Mouse (Mus musculus) limb, embryonic 15.5 days (tissue): ENCODE measurements around the gene Rftn1. TPM values are rescaled to one million over a fixed set of nuclear protein-coding genes. Genes with fewer than 3 reads are reported as not detected.

ENCODE experiments used
- ATAC-seq: fragments of 200-750 bp; cut with Nextera tagmentation; 2 replicates; pipeline ENCODE4 v1.8.0; 2017; ENCODE audit warnings: low read depth, moderate TSS enrichment; ENCODE audit not compliant: insufficient number of reproducible peaks, low FRiP score, low TSS enrichment
- H3K27ac ChIP-seq: fragments of 300-500 bp; sonication (generic); 2 replicates; pipeline ENCODE4 v1.5.1; 2015; ENCODE audit warnings: moderate library complexity, mild to moderate bottlenecking, inconsistent platforms
- H3K27me3 ChIP-seq: fragments of 300-500 bp; sonication (generic); 2 replicates; pipeline ENCODE4 v1.6.1; 2015; ENCODE audit warnings: inconsistent platforms
- H3K36me3 ChIP-seq: fragments of 300-500 bp; sonication (generic); 2 replicates; pipeline ENCODE4 v1.6.1; 2015; ENCODE audit warnings: inconsistent platforms
- H3K4me1 ChIP-seq: fragments of 300-500 bp; sonication (generic); 2 replicates; pipeline ENCODE4 v1.6.1; 2015; ENCODE audit warnings: inconsistent platforms
- H3K4me2 ChIP-seq: fragments of 300-500 bp; sonication (generic); 2 replicates; pipeline ENCODE4 v1.6.1; 2015; ENCODE audit warnings: mild to moderate bottlenecking, inconsistent platforms
- H3K4me3 ChIP-seq: fragments of 300-500 bp; sonication (generic); 2 replicates; pipeline ENCODE4 v1.5.1; 2015; ENCODE audit warnings: mild to moderate bottlenecking, inconsistent platforms
- H3K9ac ChIP-seq: fragments of 300-500 bp; sonication (generic); 2 replicates; pipeline ENCODE4 v1.6.1; 2015; ENCODE audit warnings: inconsistent platforms
- H3K9me3 ChIP-seq: fragments of 300-500 bp; sonication (generic); 2 replicates; pipeline ENCODE4 v1.6.1; 2016; ENCODE audit warnings: inconsistent platforms
- WGBS: fragments of 180-500 bp; shearing (Covaris S2); methylation state at CpG from one replicate; pipeline ENCODE4 v1.1.7; 2015; 5-methylcytosine and 5-hydroxymethylcytosine counted together
- polyA plus RNA-seq: library from polyadenylated mRNA; unstranded; fragments of >200 nt; fragmentation: Nextera tagmentation; extraction: Ambion mirVana; gene quantifications from 2 replicates; pipeline ENCODE4 v1.2.1, GENCODE M21; 2015

Rftn1 gene
- 17.4 and 18.0 TPM in 2 replicates for polyA plus RNA-seq

DNA sequence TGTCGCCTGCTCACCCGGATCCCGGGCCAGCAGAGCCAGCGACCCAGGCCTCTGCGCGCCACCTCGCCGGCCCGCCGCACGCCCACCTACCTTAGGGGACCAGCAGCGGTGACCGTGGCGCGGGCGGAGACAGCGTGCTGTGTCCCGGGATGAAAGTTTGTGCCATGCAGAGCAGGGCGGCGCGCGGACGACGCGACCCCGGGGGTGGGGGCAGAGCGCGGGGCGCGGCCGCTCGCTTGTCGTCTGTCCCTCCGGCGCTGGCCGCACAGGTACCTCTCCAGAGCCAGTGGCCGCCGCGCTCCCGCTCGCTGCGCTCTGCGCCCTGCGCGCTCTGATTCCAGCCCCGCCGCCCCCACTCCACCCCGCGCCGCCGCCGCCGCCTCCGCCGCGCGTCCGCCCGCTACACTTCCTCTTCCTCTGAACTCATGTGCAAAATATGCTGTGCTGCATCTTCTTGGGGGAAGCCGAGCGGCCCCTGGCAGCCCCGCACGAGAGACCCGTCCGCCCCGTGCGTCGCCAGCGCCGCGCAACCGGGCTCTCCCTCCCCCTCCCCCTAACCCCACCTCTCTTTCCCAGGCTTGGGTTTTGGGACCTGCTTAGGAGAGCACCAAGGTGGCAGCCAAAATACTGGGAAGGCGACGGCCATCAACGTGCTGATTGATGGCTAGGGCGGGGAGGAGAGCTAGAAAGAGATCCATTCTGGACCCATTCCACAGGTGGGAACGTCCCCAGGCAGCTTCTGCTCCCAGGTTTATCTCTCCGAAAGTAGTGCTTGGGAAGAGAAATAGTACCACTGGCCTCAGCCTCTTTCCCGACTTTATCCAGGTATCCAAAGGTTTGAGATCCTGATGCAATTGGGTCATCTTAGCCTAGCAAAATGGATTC is at the start of gene Rftn1:
Gene Rftn1, minus strand, starts transcription at position 544 of the 885 bp plus-strand sequence.
- 0 out of 2 replicates have a peak, but pooled peaks have one; percentile 50 for ATAC-seq
- H3K4me1 ChIP-seq = peaks cover 19% of the 10 kb centered on the region
- no peaks in the 10 kb centered on the region for H3K9me3 ChIP-seq
- H3K9ac ChIP-seq = peak within 1 kb of the TSS; percentile 61
- WGBS = under 1% methylated on average over 76 of the region's 79 CpGs
- peaks cover 27% of the 10 kb centered on the region for H3K27me3 ChIP-seq
- H3K27ac ChIP-seq = 0 out of 2 replicates have a peak within 1 kb of the TSS, but pooled peaks have one; percentile 33
- peak within 1 kb of the TSS; percentile 96 for H3K4me2 ChIP-seq
- H3K36me3 ChIP-seq = no peaks in the 10 kb centered on the region
- peak within 1 kb of the TSS; percentile 70 for H3K4me3 ChIP-seq

DNA sequence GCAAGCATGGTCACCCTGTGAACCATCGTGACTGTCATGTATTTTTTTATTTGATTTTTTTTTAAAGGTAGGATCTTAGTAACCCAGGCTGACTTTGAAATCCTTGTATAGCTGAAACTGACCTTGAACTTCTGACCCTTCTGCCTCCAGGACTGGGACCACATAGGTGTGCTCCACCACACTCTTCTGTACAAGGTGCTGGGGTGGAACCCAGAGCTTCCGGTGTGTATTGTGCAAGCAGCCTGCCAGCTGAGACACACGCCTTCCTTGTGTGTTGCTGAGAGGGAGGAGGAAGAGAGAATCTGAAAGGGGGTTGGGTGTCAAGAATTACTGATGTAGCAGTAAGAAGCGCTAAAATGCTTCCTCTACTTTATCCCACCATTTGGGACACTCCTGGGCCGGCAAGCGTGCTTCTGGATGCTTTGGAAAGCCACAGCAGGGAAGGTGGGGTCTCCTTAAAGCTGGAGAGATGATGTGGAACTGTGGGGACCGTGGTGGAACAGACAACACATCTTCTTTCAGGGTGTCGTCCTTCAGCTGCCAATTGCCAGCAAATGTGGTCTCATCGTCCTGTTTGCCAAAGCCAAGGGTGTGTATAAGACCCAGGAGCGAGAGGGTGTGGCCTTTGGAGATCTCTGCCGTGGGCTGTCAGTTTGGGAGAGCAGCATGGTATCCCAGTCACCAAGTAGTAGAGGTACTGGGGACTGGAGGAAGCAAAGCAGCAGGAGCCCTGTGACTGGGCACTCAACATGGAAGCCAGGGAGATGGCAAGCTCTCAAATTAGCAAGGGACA is 47.5 kb upstream of the Rftn1 start:
- no peak overlapping the region for H3K4me3 ChIP-seq
- no peak overlapping the region for H3K9ac ChIP-seq
- H3K27ac ChIP-seq = no peak overlapping the region
- H3K36me3 ChIP-seq = no peaks in the 10 kb centered on the region
- no peaks in the 10 kb centered on the region for H3K9me3 ChIP-seq
- no peak overlapping the region for H3K4me2 ChIP-seq
- peaks cover 7% of the 10 kb centered on the region for H3K4me1 ChIP-seq
- WGBS = 64% methylated on average over 11 of the region's 11 CpGs
- ATAC-seq = no peak; the same call in 1 of the 2 replicates
- H3K27me3 ChIP-seq = peaks cover 8% of the 10 kb centered on the region; the same call in 1 of the 2 replicates

DNA sequence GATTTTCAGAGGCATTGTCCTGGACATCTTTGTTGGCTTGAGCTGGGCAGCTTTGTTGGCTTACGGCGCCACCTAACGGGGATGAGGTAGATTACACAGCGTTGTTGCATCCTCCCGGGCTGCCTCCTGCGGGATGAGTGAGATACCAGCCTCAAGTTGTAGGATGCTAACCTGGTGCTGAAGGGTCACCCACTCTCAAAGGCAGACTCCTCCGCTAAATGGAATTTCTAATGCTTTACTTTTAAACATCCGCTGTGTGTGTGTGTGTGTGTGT is 46.9 kb upstream of the Rftn1 start:
- WGBS = 5% methylated on average over 8 of the region's 8 CpGs
- no peak overlapping the region for H3K4me2 ChIP-seq

DNA sequence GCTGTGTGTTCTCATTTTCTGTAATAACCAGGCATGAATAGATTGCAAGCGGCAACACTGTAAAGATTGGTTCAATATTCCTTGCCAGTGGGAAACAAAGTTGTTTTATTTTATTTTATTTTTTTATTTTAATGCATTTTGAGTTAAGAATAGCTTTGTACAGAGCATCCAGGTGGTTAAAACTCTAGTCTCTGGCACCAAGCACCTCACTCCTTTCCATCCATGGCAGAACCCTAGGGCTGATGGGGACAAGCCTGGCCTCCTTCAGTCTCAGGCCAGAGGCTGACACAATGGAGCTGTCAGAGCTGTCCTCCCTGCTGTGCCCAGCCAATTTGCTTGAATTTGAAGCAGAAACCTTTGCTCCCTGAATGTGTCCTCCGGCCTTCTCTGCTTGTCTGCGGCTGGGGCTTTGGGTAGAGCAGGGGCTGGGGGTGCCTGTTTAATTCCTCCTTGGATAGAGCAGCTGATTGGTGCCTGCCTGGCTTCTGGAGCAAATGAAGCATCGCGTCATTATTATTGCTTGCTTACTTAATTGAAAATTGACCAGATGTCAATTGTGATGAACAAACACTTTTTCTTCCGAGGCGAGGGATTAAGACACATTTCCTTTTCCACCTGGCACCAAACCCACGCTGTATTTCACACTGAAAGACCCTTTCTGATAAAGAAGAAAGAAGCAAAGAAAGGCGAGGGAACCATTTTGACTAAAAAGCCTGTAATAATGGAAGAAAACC is 46.4 kb upstream of the Rftn1 start:
- no peak overlapping the region for H3K4me2 ChIP-seq
- no peak for ATAC-seq
- no peak overlapping the region for H3K4me3 ChIP-seq
- 39% methylated on average over 9 of the region's 9 CpGs for WGBS
- peaks cover 7% of the 10 kb centered on the region for H3K4me1 ChIP-seq
- no peak overlapping the region for H3K27ac ChIP-seq
- H3K36me3 ChIP-seq = no peaks in the 10 kb centered on the region
- no peak overlapping the region for H3K9ac ChIP-seq
- H3K9me3 ChIP-seq = no peaks in the 10 kb centered on the region
- peaks cover 8% of the 10 kb centered on the region; the same call in 1 of the 2 replicates for H3K27me3 ChIP-seq

More for the DNA sequence above, 46.9 kb upstream of the Rftn1 start:
- no peak for ATAC-seq
- no peak overlapping the region for H3K27ac ChIP-seq
- H3K36me3 ChIP-seq = no peaks in the 10 kb centered on the region
- H3K27me3 ChIP-seq = peaks cover 8% of the 10 kb centered on the region; the same call in 1 of the 2 replicates
- H3K9me3 ChIP-seq = no peaks in the 10 kb centered on the region
- no peak overlapping the region for H3K4me3 ChIP-seq
- peaks cover 7% of the 10 kb centered on the region for H3K4me1 ChIP-seq
- H3K9ac ChIP-seq = no peak overlapping the region

DNA sequence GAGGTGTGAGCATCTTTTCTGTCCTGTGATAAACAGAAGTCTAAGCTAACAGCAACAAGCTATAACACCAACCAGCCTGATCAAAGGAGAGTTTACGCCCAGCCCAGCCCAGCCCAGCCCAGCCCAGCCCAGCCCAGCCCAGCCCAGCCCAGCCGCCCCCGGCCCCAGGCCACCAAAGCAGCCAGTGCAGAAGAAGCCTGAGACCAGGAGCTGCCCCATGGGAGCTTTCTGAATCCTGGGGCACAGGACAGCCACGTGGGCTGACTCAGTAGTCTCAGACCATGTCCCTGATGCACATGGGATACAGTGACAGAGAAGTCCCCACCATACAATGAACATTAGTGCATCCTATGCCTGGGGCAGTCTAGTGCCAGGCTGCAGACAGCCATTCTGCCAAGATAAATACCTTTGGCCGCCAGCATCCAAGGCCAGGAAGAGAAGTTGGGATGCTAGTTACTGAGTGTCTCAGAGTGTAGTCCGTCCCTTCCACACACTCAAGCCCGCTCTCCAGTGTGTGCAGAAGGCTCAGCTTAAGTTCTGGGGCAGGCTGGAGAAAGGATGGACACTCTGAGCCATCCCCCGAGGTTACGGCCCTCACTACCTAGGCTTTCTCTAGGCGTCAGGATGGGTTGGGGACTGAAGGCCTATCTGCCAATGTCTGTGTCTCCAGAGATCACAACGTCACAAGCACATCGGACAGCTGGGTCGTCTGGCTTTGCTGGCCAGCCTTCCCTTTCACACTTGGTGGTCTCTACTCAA is 45.6 kb upstream of the Rftn1 start:
- no peak overlapping the region for H3K9ac ChIP-seq
- H3K9me3 ChIP-seq = no peaks in the 10 kb centered on the region
- no peak overlapping the region for H3K4me3 ChIP-seq
- H3K4me1 ChIP-seq = peaks cover 7% of the 10 kb centered on the region
- H3K4me2 ChIP-seq = no peak overlapping the region
- WGBS = 56% methylated on average over 13 of the region's 13 CpGs
- no peak overlapping the region for H3K27ac ChIP-seq
- peaks cover 8% of the 10 kb centered on the region; the same call in 1 of the 2 replicates for H3K27me3 ChIP-seq
- ATAC-seq = no peak
- H3K36me3 ChIP-seq = no peaks in the 10 kb centered on the region

DNA sequence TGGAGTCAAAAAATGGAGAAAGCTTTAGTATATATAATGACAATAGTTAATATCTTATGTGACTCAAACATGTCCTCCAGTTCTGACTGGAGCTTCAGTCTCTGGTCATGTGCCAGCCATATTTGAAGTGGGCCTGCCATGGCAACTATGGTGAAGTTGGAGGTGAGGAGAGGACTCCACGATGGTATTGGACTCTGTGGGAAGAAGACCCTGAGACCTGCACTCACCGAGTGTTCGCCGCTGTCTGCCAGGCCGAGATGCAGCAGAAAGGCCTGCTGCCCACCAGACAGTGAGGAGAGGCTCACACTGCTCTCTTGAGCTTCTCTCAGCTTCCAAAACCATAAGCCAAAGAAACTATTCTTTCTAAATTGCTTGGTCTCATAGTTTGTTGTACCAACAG is 43.5 kb upstream of the Rftn1 start:
- no peak overlapping the region for H3K4me3 ChIP-seq
- WGBS = 89% methylated on average over 5 of the region's 5 CpGs
- no peak overlapping the region for H3K9ac ChIP-seq
- no peaks in the 10 kb centered on the region for H3K36me3 ChIP-seq
- H3K27me3 ChIP-seq = peaks cover 8% of the 10 kb centered on the region; the same call in 1 of the 2 replicates
- no peak for ATAC-seq
- peaks cover 12% of the 10 kb centered on the region for H3K4me1 ChIP-seq
- no peak overlapping the region for H3K27ac ChIP-seq
- no peaks in the 10 kb centered on the region for H3K9me3 ChIP-seq
- H3K4me2 ChIP-seq = no peak overlapping the region

DNA sequence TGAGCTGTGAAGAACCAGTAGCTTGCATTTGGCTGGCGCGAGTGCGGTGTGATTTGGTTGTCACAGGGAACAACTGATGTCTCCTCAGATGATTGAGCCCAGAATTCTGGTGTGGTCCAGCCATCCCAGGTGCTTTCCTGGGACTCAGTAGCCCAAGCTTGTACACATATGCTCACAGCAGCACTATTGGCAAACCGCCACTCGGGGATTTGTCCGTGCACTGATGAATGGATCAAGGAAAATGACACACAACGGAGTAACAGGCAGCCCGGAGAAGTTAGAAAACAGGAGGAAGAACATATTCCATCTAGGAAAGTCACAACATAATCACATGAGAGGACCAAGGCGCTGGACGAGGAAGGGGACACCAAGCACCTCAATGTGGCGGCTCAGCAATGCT is 42.3 kb upstream of the Rftn1 start:
- H3K27ac ChIP-seq = no peak overlapping the region
- 91% methylated on average over 11 of the region's 11 CpGs for WGBS
- H3K27me3 ChIP-seq = 0 out of 2 replicates have a peak, but pooled peaks cover under 1% of the 10 kb centered on the region
- ATAC-seq = no peak
- no peak overlapping the region for H3K4me3 ChIP-seq
- H3K4me2 ChIP-seq = no peak overlapping the region
- no peak overlapping the region for H3K9ac ChIP-seq
- H3K36me3 ChIP-seq = no peaks in the 10 kb centered on the region
- peaks cover 12% of the 10 kb centered on the region for H3K4me1 ChIP-seq
- H3K9me3 ChIP-seq = no peaks in the 10 kb centered on the region

DNA sequence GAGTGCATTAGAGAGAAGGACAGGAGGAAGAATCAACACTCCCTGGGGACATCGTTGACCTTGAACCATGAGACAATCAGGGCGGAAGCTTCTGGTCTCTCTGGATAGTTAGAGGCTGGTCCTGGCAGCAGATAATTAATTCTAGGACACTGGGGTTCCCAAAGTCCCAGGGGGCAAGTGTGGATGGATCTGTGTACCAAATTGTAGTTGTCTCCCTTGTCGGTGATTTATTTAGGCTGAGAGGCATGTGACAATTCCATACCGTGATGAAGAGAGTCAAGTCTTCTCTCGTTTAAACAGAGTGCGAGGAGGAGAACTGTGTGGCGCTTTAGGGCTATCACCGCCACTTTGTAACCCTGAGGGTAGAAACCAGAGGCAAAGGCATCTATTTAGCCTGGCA is 40.7 kb upstream of the Rftn1 start:
- 88% methylated on average over 8 of the region's 8 CpGs for WGBS
- Histone ChIP-seq H3K4me2 (no peak overlapping the region), H3K4me3 (no peak overlapping the region), H3K9me3 (no peaks in the 10 kb centered on the region), H3K27ac (no peak overlapping the region), H3K27me3 (no peaks in the 10 kb centered on the region), H3K36me3 (no peaks in the 10 kb centered on the region), H3K9ac (no peak overlapping the region), H3K4me1 (peaks cover 9% of the 10 kb centered on the region)
- no peak for ATAC-seq

DNA sequence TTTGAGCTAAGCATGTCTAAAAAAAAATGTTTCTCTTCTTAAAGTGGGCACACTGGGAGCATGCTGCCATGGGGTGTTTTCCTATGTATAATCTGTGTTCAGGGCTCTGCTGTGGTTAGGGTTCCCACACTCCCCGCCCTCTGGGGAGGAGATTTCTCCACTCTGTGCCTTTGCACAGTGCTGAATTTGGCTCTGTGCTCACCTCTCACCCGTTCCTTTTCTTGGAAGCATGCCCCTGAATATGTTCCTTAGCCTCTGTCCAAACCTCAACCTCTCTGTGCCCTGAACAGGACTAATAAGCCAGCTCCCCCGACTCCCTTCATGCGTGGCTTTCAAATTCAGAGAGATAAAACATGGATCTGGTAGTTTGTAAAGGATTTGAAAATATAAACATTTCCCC is 39.1 kb upstream of the Rftn1 start:
- 65% methylated on average over 4 of the region's 4 CpGs for WGBS
- Histone ChIP-seq H3K4me1 (peaks cover 6% of the 10 kb centered on the region; the same call in 1 of the 2 replicates), H3K27me3 (no peaks in the 10 kb centered on the region), H3K4me2 (no peak overlapping the region), H3K9ac (no peak overlapping the region), H3K27ac (no peak overlapping the region), H3K36me3 (no peaks in the 10 kb centered on the region), H3K9me3 (no peaks in the 10 kb centered on the region), H3K4me3 (no peak overlapping the region)
- no peak for ATAC-seq

DNA sequence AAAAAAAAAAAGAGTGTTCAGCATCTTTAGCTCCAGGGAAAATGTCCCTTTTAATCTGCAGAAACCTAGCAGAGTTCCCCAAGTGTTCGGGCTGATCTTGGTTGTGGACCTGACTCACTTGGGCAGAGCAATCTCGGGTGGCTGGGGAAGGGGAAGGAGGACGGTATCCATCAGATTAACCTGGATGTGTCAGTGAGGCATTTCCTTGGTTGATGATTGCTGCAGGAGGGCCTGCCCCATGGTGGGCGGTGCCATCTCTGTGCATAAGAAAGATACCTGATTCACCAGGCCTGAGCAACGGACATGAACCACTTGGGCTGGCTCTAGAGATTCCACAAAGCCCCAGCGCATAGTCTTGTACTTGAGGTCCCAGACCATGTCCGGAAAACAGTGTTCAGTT is 36.9 kb upstream of the Rftn1 start:
- Histone ChIP-seq H3K4me2 (no peak overlapping the region), H3K9ac (no peak overlapping the region), H3K4me1 (peaks cover 6% of the 10 kb centered on the region; the same call in 1 of the 2 replicates), H3K27ac (no peak overlapping the region), H3K27me3 (no peaks in the 10 kb centered on the region), H3K9me3 (no peaks in the 10 kb centered on the region), H3K4me3 (no peak overlapping the region), H3K36me3 (no peaks in the 10 kb centered on the region)
- WGBS = 68% methylated on average over 7 of the region's 7 CpGs
- ATAC-seq = no peak

DNA sequence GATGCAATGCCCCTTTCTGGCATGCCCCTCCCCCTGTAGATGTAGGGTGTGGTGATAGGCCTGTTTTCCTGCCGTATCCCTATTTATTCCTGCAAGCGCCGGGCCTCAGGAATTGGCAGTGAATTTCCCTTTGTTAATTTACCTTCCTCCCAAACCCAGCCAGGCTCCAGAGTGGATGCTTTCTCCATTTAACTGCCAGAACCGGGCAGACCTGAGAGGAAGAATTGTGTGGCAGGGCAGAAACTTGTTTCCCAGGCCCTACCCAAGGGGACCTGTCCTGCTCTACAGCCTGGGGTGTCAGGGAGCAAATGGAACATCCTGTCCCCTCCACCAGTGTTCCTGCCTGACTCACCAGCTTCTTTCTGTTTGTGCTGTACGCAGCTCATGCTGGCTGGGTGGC is 34.2 kb upstream of the Rftn1 start:
- Histone ChIP-seq H3K4me2 (no peak overlapping the region), H3K36me3 (no peaks in the 10 kb centered on the region), H3K9ac (no peak overlapping the region), H3K27me3 (no peaks in the 10 kb centered on the region), H3K4me1 (peaks cover 6% of the 10 kb centered on the region; the same call in 1 of the 2 replicates), H3K4me3 (no peak overlapping the region), H3K27ac (no peak overlapping the region), H3K9me3 (no peaks in the 10 kb centered on the region)
- no peak for ATAC-seq
- 54% methylated on average over 5 of the region's 5 CpGs for WGBS
